Mouse (Mus musculus) CH12.LX (cell line): ENCODE results near the gene Mgat4c. TPM values are rescaled to one million over a fixed set of nuclear protein-coding genes. Genes with fewer than 3 reads are reported as not detected.

Source experiments
- DNase-seq: peaks from one replicate; pipeline ENCODE4 v3.0.0-alpha.2; 2013; ENCODE audit errors: extremely low read depth
- H3K27ac ChIP-seq: 2 replicates; pipeline ENCODE4 v1.5.1; 2012; ENCODE audit warnings: low read depth, mild to moderate bottlenecking, control low read depth, moderate library complexity; ENCODE audit not compliant: insufficient read depth
- H3K27me3 ChIP-seq: replicated peaks from 2 replicates; pipeline ENCODE3; 2012; ENCODE audit warnings: inconsistent platforms
- H3K36me3 ChIP-seq, 2 experiments: replicated peaks in 1 of 2; 2 replicates each; pipeline versions ENCODE3 to v1.6.1; 2012; ENCODE audit warnings: inconsistent platforms in 1 of 2, low read length in 1 of 2, mild to moderate bottlenecking in 1 of 2, mixed read lengths in 1 of 2, moderate library complexity in 1 of 2; ENCODE audit not compliant: control insufficient read depth in 1 of 2, insufficient read depth in 1 of 2
- H3K4me1 ChIP-seq, 2 experiments: 2 replicates each; pipeline ENCODE4 v1.6.1; 2012; ENCODE audit warnings: inconsistent platforms in 1 of 2, moderate library complexity in 1 of 2; ENCODE audit not compliant: insufficient read depth in 2 of 2, control insufficient read depth in 1 of 2
- H3K4me2 ChIP-seq: 2 replicates; pipeline ENCODE4 v1.6.1; 2012; ENCODE audit warnings: low read depth, mild to moderate bottlenecking, control low read depth; ENCODE audit not compliant: poor library complexity, insufficient read depth, severe bottlenecking
- H3K4me3 ChIP-seq, 3 experiments: fragments of 150-350 bp in 1 of 3; sonication (generic) in 1 of 3; replicated peaks in 1 of 3; 2 replicates each; pipeline versions ENCODE3 to v1.5.1; 2011 to 2012; ENCODE audit warnings: low read depth in 2 of 3, low read length in 2 of 3, mild to moderate bottlenecking in 2 of 3, moderate library complexity in 2 of 3, control low read depth in 1 of 3, improper control_type of control experiment in 1 of 3, inconsistent platforms in 1 of 3, mixed read lengths in 1 of 3; ENCODE audit not compliant: poor library complexity in 1 of 3
- H3K79me2 ChIP-seq: replicated peaks from 2 replicates; pipeline ENCODE4 v1.6.1; 2012; ENCODE audit warnings: mild to moderate bottlenecking, moderate library complexity; ENCODE audit not compliant: control insufficient read depth, poor library complexity, insufficient read depth, severe bottlenecking; ENCODE audit errors: extremely low read depth
- H3K9ac ChIP-seq: 2 replicates; pipeline ENCODE4 v1.6.1; 2012; ENCODE audit warnings: low read depth, mild to moderate bottlenecking, control low read depth, moderate library complexity; ENCODE audit not compliant: insufficient read depth
- H3K9me3 ChIP-seq: replicated peaks from 2 replicates; pipeline ENCODE3; 2012; ENCODE audit warnings: low read length, inconsistent platforms, mixed read lengths
- BHLHE40 ChIP-seq: IDR thresholded peaks from 2 replicates; pipeline ENCODE4 v1.6.1; 2011; ENCODE audit warnings: mild to moderate bottlenecking, low read depth, low read length, improper control_type of control experiment
- CHD1 ChIP-seq: IDR thresholded peaks from 2 replicates; pipeline ENCODE4 v1.6.1; 2012; ENCODE audit warnings: low read depth, low read length, improper control_type of control experiment, inconsistent platforms
- CHD2 ChIP-seq: IDR thresholded peaks from 2 replicates; pipeline ENCODE4 v1.6.1; 2011; ENCODE audit warnings: low read length, improper control_type of control experiment
- E2F4 ChIP-seq: IDR thresholded peaks from 2 replicates; pipeline ENCODE4 v1.6.1; 2011; ENCODE audit warnings: low read depth, low read length, improper control_type of control experiment; ENCODE audit not compliant: insufficient replicate concordance
- ETS1 ChIP-seq: conservative IDR thresholded peaks from 2 replicates; pipeline ENCODE4 v1.6.1; 2012; ENCODE audit warnings: low read depth, mild to moderate bottlenecking, inconsistent platforms, low read length, improper control_type of control experiment, moderate library complexity
- GABPA ChIP-seq: IDR thresholded peaks from 2 replicates; pipeline ENCODE4 v1.6.1; 2012; ENCODE audit warnings: low read depth, low read length, improper control_type of control experiment, inconsistent platforms; ENCODE audit not compliant: insufficient replicate concordance
- HCFC1 ChIP-seq: IDR thresholded peaks from 2 replicates; pipeline ENCODE4 v1.6.1; 2012; ENCODE audit warnings: low read depth, mild to moderate bottlenecking, inconsistent platforms, low read length, improper control_type of control experiment
- IRF4 ChIP-seq: IDR thresholded peaks from 2 replicates; pipeline ENCODE4 v1.6.1; 2014; ENCODE audit warnings: low read depth, mild to moderate bottlenecking, inconsistent platforms, low read length, improper control_type of control experiment
- MAFK ChIP-seq: IDR thresholded peaks from 2 replicates; pipeline ENCODE4 v1.6.1; 2011; ENCODE audit warnings: low read length, improper control_type of control experiment; ENCODE audit not compliant: insufficient replicate concordance
- MAZ ChIP-seq: IDR thresholded peaks from 2 replicates; pipeline ENCODE4 v1.6.1; 2012; ENCODE audit warnings: low read depth, mild to moderate bottlenecking, inconsistent platforms, low read length, improper control_type of control experiment, moderate library complexity
- MXI1 ChIP-seq: IDR thresholded peaks from 2 replicates; pipeline ENCODE4 v1.6.1; 2011; ENCODE audit warnings: mild to moderate bottlenecking, low read depth, low read length, improper control_type of control experiment
- MYC ChIP-seq: IDR thresholded peaks from 2 replicates; pipeline ENCODE4 v1.6.1; 2011; ENCODE audit warnings: low read depth, mild to moderate bottlenecking, improper control_type of control experiment, low read length
- NRF1 ChIP-seq: IDR thresholded peaks from 2 replicates; pipeline ENCODE4 v1.6.1; 2014; ENCODE audit warnings: low read depth, mild to moderate bottlenecking, inconsistent platforms, low read length, improper control_type of control experiment, moderate library complexity
- PAX5 ChIP-seq: IDR thresholded peaks from 2 replicates; pipeline ENCODE4 v1.6.1; 2012; ENCODE audit warnings: low read length, inconsistent platforms, mixed read lengths
- POLR2A ChIP-seq: IDR thresholded peaks from 2 replicates; pipeline ENCODE4 v1.6.1; 2011; ENCODE audit warnings: low read depth, mild to moderate bottlenecking, improper control_type of control experiment, low read length
- POLR2AphosphoS2 ChIP-seq: IDR thresholded peaks from 2 replicates; pipeline ENCODE4 v1.6.1; 2011; ENCODE audit warnings: low read depth, low read length, improper control_type of control experiment
- SMC3 ChIP-seq: IDR thresholded peaks from 2 replicates; pipeline ENCODE4 v1.6.1; 2011; ENCODE audit warnings: low read depth, low read length, improper control_type of control experiment
- TCF12 ChIP-seq: IDR thresholded peaks from 2 replicates; pipeline ENCODE4 v1.6.1; 2014; ENCODE audit warnings: low read depth, mild to moderate bottlenecking, inconsistent platforms, low read length, improper control_type of control experiment
- UBTF ChIP-seq: IDR thresholded peaks from 2 replicates; pipeline ENCODE4 v1.6.1; 2012; ENCODE audit warnings: low read depth, mild to moderate bottlenecking, inconsistent platforms, low read length, improper control_type of control experiment, moderate library complexity
- USF2 ChIP-seq: conservative IDR thresholded peaks from 2 replicates; pipeline ENCODE4 v1.6.1; 2011; ENCODE audit warnings: low read depth, low read length, improper control_type of control experiment
- ZC3H11A ChIP-seq: IDR thresholded peaks from 2 replicates; pipeline ENCODE4 v1.6.1; 2012; ENCODE audit warnings: low read depth, mild to moderate bottlenecking, inconsistent platforms, low read length, improper control_type of control experiment
- ZMIZ1 ChIP-seq: IDR thresholded peaks from 2 replicates; pipeline ENCODE4 v1.6.1; 2012; ENCODE audit warnings: low read depth, mild to moderate bottlenecking, inconsistent platforms, low read length, improper control_type of control experiment
- dilution Hi-C: fragments of 300-500 bp; cut with MboI; formaldehyde crosslinking; loops from 2 replicates; pipeline ENCODE4 v1.14.3; 2020; ENCODE audit warnings: low sequenced_read_pairs; ENCODE audit not compliant: extremely low pct_unique_long_range_greater_than_20kb, extremely low pct_ligation_motif_present
- in situ Hi-C: fragments of 300-500 bp; cut with MboI; formaldehyde crosslinking; loops from 3 replicates; pipeline ENCODE4 v1.14.3; 2019; ENCODE audit warnings: low sequenced_read_pairs, low pct_ligation_motif_present, low pct_unique_long_range_greater_than_20kb, mixed read lengths
- polyA plus RNA-seq: library from polyadenylated mRNA; unstranded; fragments of >175 nt; gene quantifications from 2 replicates; pipeline ENCODE4 v1.2.1, GENCODE M21; 2012; ENCODE audit warnings: low read depth; ENCODE audit not compliant: insufficient read length
- total RNA-seq, 2 experiments: library from RNA; depleted of rRNA; stranded (reverse); fragments of 300-350 nt in 1 of 2; fragments of >200 nt in 1 of 2; gene quantifications; 2 replicates each; pipeline ENCODE4 v1.2.3; 2012 to 2014

The Mgat4c gene
- total and polyA plus RNA-seq, 3 experiments, result not detected

DNA sequence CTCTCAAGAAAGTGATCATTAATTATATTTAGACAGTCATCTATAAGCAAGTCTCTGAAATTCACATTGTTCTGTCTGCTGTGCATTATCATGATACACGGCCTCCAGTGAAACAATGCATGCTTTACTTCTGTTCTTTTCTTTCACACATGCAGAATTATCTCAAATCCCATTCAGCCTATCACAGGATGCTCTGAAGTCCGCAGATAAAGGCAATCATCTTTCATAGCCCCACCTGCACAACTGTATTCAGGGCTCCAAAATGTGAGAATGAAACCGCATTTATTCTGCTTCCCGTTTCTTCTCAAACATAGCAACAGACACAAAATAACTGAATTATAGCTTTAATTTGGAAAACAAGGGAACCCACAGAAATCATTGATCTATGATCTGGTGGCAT lies 446.1 kb downstream of the Mgat4c start:
- H3K9me3 ChIP-seq, result peaks cover 24% of the 10 kb centered on the region
- dilution Hi-C loops, result no loop called here
- no peaks in the 10 kb centered on the region for H3K4me1 ChIP-seq
- no peak overlapping the region for H3K27ac ChIP-seq
- no peaks in the 10 kb centered on the region for H3K79me2 ChIP-seq
- TF ChIP-seq ZMIZ1 (no peak), MXI1 (no peak), PAX5 (no peak)
- no peak overlapping the region for H3K4me3 ChIP-seq
- H3K9ac ChIP-seq, result no peak overlapping the region
- no peaks in the 10 kb centered on the region for H3K27me3 ChIP-seq
- no peaks in the 10 kb centered on the region for H3K36me3 ChIP-seq
- H3K4me2 ChIP-seq, result no peak overlapping the region
- in situ Hi-C loops, result no loop called here
- DNase-seq, result no peak

DNA sequence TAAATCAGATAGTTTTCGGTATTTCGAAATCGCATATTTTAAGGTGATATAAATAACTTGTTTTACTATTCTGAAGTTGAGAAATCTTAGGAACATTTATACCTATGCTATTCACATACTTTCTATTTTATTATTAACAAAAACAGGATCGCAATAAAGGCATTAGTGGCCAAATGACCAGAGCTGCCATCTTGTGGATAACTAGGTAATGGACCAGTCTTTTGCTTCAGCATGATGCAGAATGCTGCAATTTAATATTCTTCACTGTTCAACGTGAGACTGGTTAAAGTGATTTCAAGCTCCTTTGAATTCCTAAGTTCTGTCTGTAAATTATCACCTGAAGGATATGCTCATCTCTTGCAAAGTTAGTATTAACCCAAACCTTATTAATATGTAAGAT lies 473.6 kb downstream of the Mgat4c start:
- Histone ChIP-seq H3K79me2 (no peaks in the 10 kb centered on the region), H3K27me3 (no peaks in the 10 kb centered on the region), H3K9me3 (peaks cover 23% of the 10 kb centered on the region), H3K4me3 (no peak overlapping the region)
- no peak for TF ChIP-seq SMC3
- TF ChIP-seq MAZ, result no peak
- TF ChIP-seq CHD1, result no peak
- TF ChIP-seq ETS1, result no peak
- no peak for TF ChIP-seq MAFK
- TF ChIP-seq GABPA, result no peak
- no peak for TF ChIP-seq TCF12
- TF ChIP-seq E2F4, result no peak
- TF ChIP-seq MYC, result no peak
- TF ChIP-seq, all 38 proteins: peak for 0
- dilution Hi-C loops (no loop called here), in situ Hi-C loops (no loop called here)
- no peaks in the 10 kb centered on the region for H3K36me3 ChIP-seq
- no peak overlapping the region for H3K4me2 ChIP-seq
- DNase-seq, result no peak
- H3K9ac ChIP-seq, result no peak overlapping the region
- H3K4me1 ChIP-seq, result no peaks in the 10 kb centered on the region
- no peak overlapping the region for H3K27ac ChIP-seq

DNA sequence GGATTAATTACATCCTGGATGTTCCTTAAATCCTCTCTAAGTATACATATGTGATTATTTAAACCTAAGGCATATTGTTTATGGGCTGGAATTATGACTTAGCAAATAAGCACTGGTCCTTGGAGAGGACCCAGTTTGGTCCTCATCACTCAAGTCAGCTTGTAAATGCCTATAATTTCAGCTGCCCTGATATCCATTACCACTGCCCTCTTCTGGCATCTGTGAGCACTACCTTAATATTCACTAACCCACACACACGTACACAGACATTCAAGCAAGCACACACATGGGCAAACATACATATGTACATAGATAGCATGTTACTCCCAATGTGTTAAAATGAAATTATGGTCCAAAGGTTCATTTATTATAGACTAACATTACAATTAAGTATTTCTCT lies 474.6 kb downstream of the Mgat4c start:
- dilution Hi-C loops (no loop called here), in situ Hi-C loops (no loop called here)
- Histone ChIP-seq H3K27me3 (no peaks in the 10 kb centered on the region), H3K36me3 (no peaks in the 10 kb centered on the region), H3K4me1 (no peaks in the 10 kb centered on the region), H3K79me2 (no peaks in the 10 kb centered on the region), H3K4me2 (no peak overlapping the region), H3K9me3 (peaks cover 24% of the 10 kb centered on the region), H3K4me3 (no peak overlapping the region), H3K9ac (no peak overlapping the region), H3K27ac (no peak overlapping the region)
- TF ChIP-seq CHD2 (no peak), SMC3 (no peak), ZC3H11A (no peak), POLR2AphosphoS2 (no peak), POLR2A (no peak), BHLHE40 (no peak), HCFC1 (no peak), IRF4 (no peak), USF2 (no peak), PAX5 (no peak), NRF1 (no peak), UBTF (no peak)
- no peak for DNase-seq
